Mouse (Mus musculus): ENCODE results near the gene Inka2. TPM values are rescaled to one million over a fixed set of nuclear protein-coding genes. Genes with fewer than 3 reads are reported as not detected.

The Inka2 gene
- polyA plus RNA-seq, 1 experiment: 1.3 TPM

DNA sequence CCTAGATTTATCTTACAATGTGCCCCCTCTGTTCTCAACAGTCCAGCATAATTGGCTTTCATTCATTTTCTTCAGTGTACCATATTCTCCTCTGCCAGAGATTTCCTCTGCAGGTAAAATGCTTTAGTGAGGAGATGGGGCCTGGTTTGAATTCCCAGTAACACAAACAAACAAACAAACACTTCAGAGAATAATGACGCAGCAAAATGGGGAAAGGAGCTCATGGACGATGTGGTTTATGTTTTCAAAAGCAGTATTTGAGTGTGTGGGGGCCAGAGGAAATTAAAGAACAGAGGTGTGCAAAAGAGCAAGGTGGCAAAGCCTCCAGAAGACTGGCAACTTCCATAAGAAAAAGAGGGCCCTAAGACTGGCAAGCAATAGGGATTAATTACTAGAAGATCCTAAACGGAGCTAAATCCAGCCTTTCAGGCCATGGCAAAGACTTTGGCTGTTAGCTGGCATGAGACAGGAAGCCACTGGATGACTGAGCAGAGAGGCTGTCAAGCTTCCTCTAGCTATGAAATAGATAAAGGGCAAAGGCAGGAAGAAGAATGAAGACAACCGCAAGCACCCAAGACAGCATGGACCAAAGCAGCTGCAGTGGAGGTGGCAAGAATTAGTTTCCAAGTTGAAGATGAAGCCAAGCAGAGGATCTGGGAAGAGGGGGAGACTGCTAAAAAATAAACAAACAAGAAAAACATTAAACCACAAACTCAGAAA lies 58.9 kb downstream of the Inka2 start:
- no peak overlapping the region; the same call in 1 of the 2 replicates for H3K27ac ChIP-seq (replicated peaks; ENCODE audit: low read depth, low read length)
- no peak overlapping the region for H3K4me3 ChIP-seq (ENCODE audit: insufficient read depth, low read depth, low read length)
- H3K4me1 ChIP-seq (ENCODE audit: control insufficient read depth, insufficient read depth, insufficient read length, low read length): peaks cover 14% of the 10 kb centered on the region

DNA sequence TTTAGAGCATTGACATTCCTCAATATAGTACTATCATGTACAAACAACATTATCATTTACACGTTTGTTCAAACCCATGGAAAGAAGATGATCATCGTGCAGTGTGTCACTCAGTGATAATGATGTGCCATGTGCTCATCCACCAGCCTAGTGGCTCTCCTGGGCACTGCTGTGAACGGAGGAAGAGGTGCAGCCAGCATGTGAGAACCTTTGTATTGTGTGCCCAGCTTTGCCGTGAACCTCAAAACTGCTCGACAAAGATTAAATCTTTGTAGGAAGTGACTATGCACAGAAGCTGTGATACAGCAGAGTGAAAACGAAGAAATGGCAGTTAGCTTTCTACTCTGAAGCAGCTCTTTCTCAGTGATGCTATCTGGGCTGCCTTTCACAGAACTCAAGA lies 64.1 kb downstream of the Inka2 start:
- Histone ChIP-seq H3K27ac (replicated peaks; ENCODE audit: low read depth, low read length) (no peak overlapping the region), H3K4me3 (ENCODE audit: insufficient read depth, low read depth, low read length) (no peak overlapping the region), H3K4me1 (ENCODE audit: control insufficient read depth, insufficient read depth, insufficient read length, low read length) (peaks cover 11% of the 10 kb centered on the region; the same call in 1 of the 2 replicates)

DNA sequence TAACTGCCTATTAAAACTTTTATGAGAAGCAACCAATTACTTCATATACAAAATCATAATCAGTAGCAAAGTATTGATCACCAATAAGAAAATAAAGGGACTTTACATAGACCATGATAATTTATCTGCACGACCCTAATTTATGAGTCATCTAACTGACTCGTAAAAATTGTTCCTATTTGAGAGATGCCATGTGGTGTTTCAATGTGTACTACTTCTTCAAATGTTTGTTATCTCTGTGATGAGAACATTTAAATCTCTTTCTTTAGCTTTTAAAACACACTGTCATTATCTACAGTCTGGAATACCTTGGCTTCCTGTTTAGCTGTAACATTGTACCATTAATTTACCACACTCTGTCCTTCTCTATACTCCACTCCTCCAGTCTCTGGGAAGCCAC lies 65.0 kb downstream of the Inka2 start:
- Histone ChIP-seq H3K4me3 (ENCODE audit: insufficient read depth, low read depth, low read length) (no peak overlapping the region), H3K4me1 (ENCODE audit: control insufficient read depth, insufficient read depth, insufficient read length, low read length) (peaks cover 10% of the 10 kb centered on the region; the same call in 1 of the 2 replicates), H3K27ac (replicated peaks; ENCODE audit: low read depth, low read length) (no peak overlapping the region)

Other genes starting within 250 kb of the Inka2 start
- 2.7 and 5.4 TPM in 2 replicates for gene Ddx20, start 17.0 kb upstream of the Inka2 start, polyA plus RNA-seq (2012; ENCODE audit: insufficient read depth, insufficient read length, missing spikeins)
- gene Rap1a, start 96.7 kb downstream of the Inka2 start, polyA plus RNA-seq (2012; ENCODE audit: insufficient read depth, insufficient read length, missing spikeins): 103 and 111 TPM in 2 replicates
- gene Adora3, start 166.3 kb downstream of the Inka2 start, polyA plus RNA-seq (2012; ENCODE audit: insufficient read depth, insufficient read length, missing spikeins): not detected in 2 replicates
- not detected in 2 replicates for gene Tmigd3, start 166.3 kb downstream of the Inka2 start, polyA plus RNA-seq (2012; ENCODE audit: insufficient read depth, insufficient read length, missing spikeins)
- 2.4 and 4.1 TPM in 2 replicates for gene I830077J02Rik, start 228.1 kb downstream of the Inka2 start, polyA plus RNA-seq (2012; ENCODE audit: insufficient read depth, insufficient read length, missing spikeins)

All from brown adipose tissue, adult 24 weeks (tissue).